Mouse (Mus musculus): ENCODE data around the gene Pepd. TPM values are rescaled to one million over a fixed set of nuclear protein-coding genes. Genes with fewer than 3 reads are reported as not detected.
A peak's percentile ranks its signal among the peaks of the same experiment; 100 is the strongest.

Pepd gene
- polyA plus RNA-seq, 1 experiment from 2014 or later = 65.6 TPM

DNA sequence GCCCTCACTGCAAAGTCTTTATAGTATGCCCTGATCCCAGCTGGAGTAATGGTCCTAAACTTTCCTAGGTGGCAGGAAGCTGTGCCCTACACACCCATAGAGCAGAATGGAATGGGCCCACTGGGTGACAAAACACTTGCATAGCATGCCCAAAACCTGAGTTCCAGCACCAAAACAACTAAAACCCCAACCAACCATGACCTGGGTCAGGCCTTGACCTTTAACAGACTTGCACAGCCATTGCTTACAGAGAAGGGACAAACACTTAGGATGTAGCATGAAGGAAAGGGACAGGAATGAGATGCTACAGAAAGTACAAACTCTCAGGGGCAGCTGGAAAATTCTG is 130.0 kb downstream of the Pepd start:
- ATAC-seq (ENCODE audit: insufficient number of reproducible peaks, insufficient read depth, low FRiP score, low TSS enrichment, low read depth) = no peak
- Histone ChIP-seq H3K27ac (no peak overlapping the region), H3K27me3 (no peaks in the 10 kb centered on the region), H3K36me3 (peaks cover 90% of the 10 kb centered on the region), H3K9me3 (no peaks in the 10 kb centered on the region), H3K4me1 (replicated peaks) (peaks cover 13% of the 10 kb centered on the region), H3K9ac (replicated peaks) (no peak overlapping the region), H3K4me3 (replicated peaks) (no peak overlapping the region), H3K4me2 (no peak overlapping the region)

DNA sequence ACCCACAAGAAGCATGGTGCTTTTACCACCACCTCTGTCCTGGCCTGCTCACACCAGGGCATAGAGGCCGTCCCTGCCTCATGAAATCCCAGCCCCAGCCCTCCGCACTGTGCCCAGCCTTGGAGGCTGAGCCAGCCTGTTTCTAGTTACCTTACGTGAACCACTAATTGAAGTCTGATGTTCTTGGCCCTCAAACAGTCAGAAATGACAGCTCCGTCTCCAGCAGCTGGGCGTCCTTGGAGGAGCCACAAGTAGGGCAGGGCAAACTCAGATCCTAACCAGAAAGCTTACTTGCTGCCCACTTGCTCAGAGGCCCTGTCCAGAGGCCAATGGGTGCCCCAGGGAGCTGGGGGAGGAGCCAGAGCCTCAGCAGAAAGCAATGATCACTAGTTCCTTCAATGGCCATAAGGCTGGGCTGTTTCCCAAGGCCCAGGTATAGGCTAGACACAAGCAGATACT is 130.6 kb downstream of the Pepd start:
- 28% methylated on average over 5 of the region's 5 CpGs for WGBS
- no peak overlapping the region for H3K4me3 ChIP-seq (replicated peaks)
- H3K27me3 ChIP-seq = no peaks in the 10 kb centered on the region
- H3K4me2 ChIP-seq = no peak overlapping the region
- H3K9ac ChIP-seq (replicated peaks) = no peak overlapping the region
- no peaks in the 10 kb centered on the region for H3K9me3 ChIP-seq
- H3K4me1 ChIP-seq (replicated peaks) = peaks cover 13% of the 10 kb centered on the region
- no peak overlapping the region for H3K27ac ChIP-seq
- H3K36me3 ChIP-seq = peaks cover 89% of the 10 kb centered on the region
- ATAC-seq (ENCODE audit: insufficient number of reproducible peaks, insufficient read depth, low FRiP score, low TSS enrichment, low read depth) = 0 out of 2 replicates have a peak, but pooled peaks have one; percentile 59

DNA sequence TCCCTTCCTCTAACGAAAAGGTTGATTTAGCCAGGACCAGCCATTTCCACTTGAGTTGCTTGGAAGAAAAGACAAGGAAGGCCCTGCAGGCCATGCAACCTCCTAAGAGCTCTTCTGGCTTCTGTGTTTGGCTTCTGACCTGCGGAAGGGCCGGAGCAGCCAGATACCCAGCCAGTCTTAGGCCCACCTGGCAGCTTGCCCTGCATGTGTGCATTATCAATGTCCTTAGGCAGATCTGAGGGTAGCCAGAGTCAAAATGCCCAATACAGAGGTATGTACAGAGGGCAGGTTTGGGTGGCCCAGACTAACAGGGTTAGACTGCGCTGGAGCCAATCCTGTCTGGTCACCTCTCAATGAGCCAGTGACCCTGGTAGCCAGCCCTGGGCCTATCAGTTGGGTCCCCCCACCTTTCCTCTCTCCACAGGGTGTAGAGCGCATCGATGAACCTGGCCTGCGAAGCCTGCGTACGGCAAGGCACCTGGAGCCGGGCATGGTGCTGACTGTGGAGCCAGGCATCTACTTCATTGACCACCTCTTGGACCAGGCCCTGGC is 131.2 kb downstream of the Pepd start:
- 96% methylated on average over 10 of the region's 10 CpGs for WGBS

DNA sequence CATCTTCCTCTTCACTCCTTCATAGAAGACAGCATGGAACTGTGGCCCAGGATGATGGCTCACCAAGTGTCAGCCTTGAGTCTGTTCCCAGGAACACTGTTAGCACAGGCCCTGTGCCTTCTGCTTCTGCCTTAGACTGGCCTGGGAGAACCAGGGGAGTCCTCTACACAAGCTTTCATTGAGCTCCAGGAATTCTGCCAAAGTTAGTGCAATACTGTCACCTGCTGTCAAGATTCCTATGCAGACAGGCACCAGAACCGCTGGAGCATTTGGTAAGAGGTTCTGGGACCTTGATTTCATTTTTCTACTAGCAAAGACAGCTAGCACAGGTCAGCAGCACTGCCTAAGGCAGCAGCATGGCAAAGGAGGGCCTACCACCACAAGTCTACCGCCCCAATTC is 132.5 kb downstream of the Pepd start:
- no peaks in the 10 kb centered on the region for H3K9me3 ChIP-seq
- no peak overlapping the region for H3K27ac ChIP-seq
- peaks cover 80% of the 10 kb centered on the region for H3K36me3 ChIP-seq
- H3K27me3 ChIP-seq = no peaks in the 10 kb centered on the region
- no peak overlapping the region for H3K9ac ChIP-seq (replicated peaks)
- H3K4me2 ChIP-seq = no peak overlapping the region
- ATAC-seq (ENCODE audit: insufficient number of reproducible peaks, insufficient read depth, low FRiP score, low TSS enrichment, low read depth) = no peak
- no peak overlapping the region for H3K4me3 ChIP-seq (replicated peaks)
- 81% methylated on average over 2 of the region's 2 CpGs for WGBS
- peaks cover 13% of the 10 kb centered on the region for H3K4me1 ChIP-seq (replicated peaks)

More for the DNA sequence above, 131.2 kb downstream of the Pepd start:
- H3K9me3 ChIP-seq = no peaks in the 10 kb centered on the region
- no peak overlapping the region for H3K9ac ChIP-seq (replicated peaks)
- H3K27ac ChIP-seq = no peak overlapping the region
- H3K27me3 ChIP-seq = no peaks in the 10 kb centered on the region
- no peak overlapping the region for H3K4me3 ChIP-seq (replicated peaks)
- H3K36me3 ChIP-seq = peaks cover 84% of the 10 kb centered on the region
- peaks cover 13% of the 10 kb centered on the region for H3K4me1 ChIP-seq (replicated peaks)
- no peak for ATAC-seq (ENCODE audit: insufficient number of reproducible peaks, insufficient read depth, low FRiP score, low TSS enrichment, low read depth)
- H3K4me2 ChIP-seq = no peak overlapping the region

DNA sequence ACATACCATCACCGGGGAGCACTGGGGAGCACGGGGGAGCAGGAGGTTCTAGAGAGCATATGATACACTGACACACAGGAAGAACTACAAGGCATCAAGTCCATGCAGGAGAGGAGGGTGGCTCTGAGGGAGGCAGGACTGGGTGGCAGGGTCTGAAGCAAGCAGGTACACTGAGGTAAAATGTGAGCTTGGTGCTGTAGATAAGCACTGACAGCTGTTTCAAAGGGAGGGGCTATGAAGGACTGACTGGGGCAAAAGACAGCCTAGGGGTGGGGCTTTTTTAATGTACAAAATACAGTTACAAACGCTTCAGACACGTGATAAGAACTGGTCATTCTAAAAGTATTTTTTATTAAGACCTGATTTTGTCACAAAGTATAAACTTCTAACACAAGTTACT is 133.9 kb downstream of the Pepd start:
- H3K36me3 ChIP-seq = peaks cover 80% of the 10 kb centered on the region
- WGBS = 99% methylated on average over 4 of the region's 4 CpGs
- peaks cover 13% of the 10 kb centered on the region for H3K4me1 ChIP-seq (replicated peaks)
- no peak overlapping the region for H3K9ac ChIP-seq (replicated peaks)
- H3K4me3 ChIP-seq (replicated peaks) = no peak overlapping the region
- no peaks in the 10 kb centered on the region for H3K27me3 ChIP-seq
- H3K27ac ChIP-seq = no peak overlapping the region
- ATAC-seq (ENCODE audit: insufficient number of reproducible peaks, insufficient read depth, low FRiP score, low TSS enrichment, low read depth) = no peak
- H3K9me3 ChIP-seq = no peaks in the 10 kb centered on the region
- H3K4me2 ChIP-seq = no peak overlapping the region

DNA sequence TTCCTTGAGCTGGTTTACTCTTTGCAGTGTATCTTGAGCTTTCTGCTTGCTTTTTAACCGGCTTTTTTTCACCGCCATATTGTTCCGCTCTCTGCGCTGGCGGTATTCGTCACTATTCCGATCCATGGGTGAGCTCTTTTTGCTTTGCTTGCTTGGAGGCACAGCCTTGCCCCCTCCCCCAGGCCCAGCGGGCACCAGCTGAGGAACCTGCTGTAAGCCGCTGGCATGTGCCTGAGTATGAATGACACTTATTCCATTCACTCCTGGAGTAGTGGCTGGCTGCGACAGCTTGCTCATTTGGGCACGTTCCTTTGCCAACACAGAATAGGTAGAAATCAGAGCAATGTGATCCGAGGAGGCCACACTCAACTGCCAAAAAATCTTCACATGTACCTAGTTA is 138.4 kb downstream of the Pepd start:
- H3K36me3 ChIP-seq = peaks cover 41% of the 10 kb centered on the region
- H3K27ac ChIP-seq = no peak overlapping the region
- H3K4me1 ChIP-seq (replicated peaks) = peaks cover 11% of the 10 kb centered on the region
- no peak overlapping the region for H3K4me3 ChIP-seq (replicated peaks)
- no peak overlapping the region for H3K4me2 ChIP-seq
- 96% methylated on average over 12 of the region's 12 CpGs for WGBS
- H3K9ac ChIP-seq (replicated peaks) = no peak overlapping the region
- no peak for ATAC-seq (ENCODE audit: insufficient number of reproducible peaks, insufficient read depth, low FRiP score, low TSS enrichment, low read depth)
- no peaks in the 10 kb centered on the region for H3K27me3 ChIP-seq
- no peaks in the 10 kb centered on the region for H3K9me3 ChIP-seq

DNA sequence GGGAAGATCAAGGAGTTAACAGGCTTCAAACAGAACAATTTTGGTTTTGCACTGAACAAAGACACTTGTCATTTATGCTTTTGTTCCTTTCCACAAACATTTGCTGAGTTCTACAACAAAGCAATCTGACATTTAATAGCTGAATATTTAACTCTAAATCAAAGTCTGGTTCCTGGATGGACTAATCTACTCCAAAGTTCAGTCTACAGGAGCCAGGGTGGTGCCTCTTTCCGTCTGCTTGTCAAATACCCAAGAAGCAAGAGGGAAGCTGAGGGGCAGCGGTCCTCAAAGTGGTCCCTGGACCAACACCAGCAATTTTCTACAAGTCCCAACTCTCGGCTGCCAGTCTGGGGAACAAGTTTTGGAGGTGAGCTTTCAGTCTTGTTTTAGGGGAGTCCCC is 141.0 kb downstream of the Pepd start:
- Histone ChIP-seq H3K9ac (replicated peaks) (no peak overlapping the region), H3K4me3 (replicated peaks) (no peak overlapping the region), H3K4me1 (replicated peaks) (peaks cover 11% of the 10 kb centered on the region), H3K27ac (no peak overlapping the region), H3K27me3 (no peaks in the 10 kb centered on the region), H3K36me3 (peaks cover 20% of the 10 kb centered on the region), H3K4me2 (no peak overlapping the region), H3K9me3 (no peaks in the 10 kb centered on the region)
- 94% methylated on average over 3 of the region's 3 CpGs for WGBS
- no peak for ATAC-seq (ENCODE audit: insufficient number of reproducible peaks, insufficient read depth, low FRiP score, low TSS enrichment, low read depth)

DNA sequence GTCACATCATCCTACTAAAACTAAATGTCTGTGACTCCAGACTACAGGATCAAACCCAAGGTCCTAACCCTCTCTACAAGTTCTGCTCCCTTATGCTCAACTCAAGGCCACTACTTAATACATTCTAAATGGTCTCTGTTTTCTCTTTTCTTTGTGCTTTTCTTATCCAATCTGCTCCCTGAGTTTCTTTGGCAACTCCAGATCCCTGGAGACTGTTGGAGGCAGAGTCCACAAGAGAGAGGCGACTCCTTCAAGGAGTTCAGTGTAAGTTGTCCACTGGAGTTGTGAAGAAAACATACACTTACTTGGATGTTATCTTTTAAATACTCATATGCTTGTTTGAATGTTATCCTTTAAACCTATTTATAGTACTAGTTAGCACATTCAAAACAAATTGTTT is 142.1 kb downstream of the Pepd start:
- no peak overlapping the region for H3K9ac ChIP-seq (replicated peaks)
- H3K4me2 ChIP-seq = peak overlapping the region; percentile 73; the same call in 1 of the 2 replicates
- no peaks in the 10 kb centered on the region for H3K9me3 ChIP-seq
- no peak for ATAC-seq (ENCODE audit: insufficient number of reproducible peaks, insufficient read depth, low FRiP score, low TSS enrichment, low read depth)
- H3K4me1 ChIP-seq (replicated peaks) = peaks cover 11% of the 10 kb centered on the region
- no peaks in the 10 kb centered on the region for H3K27me3 ChIP-seq
- WGBS = 95% methylated on average over 1 of the region's 1 CpGs
- no peak overlapping the region for H3K4me3 ChIP-seq (replicated peaks)
- H3K27ac ChIP-seq = no peak overlapping the region
- H3K36me3 ChIP-seq = peaks cover 16% of the 10 kb centered on the region

DNA sequence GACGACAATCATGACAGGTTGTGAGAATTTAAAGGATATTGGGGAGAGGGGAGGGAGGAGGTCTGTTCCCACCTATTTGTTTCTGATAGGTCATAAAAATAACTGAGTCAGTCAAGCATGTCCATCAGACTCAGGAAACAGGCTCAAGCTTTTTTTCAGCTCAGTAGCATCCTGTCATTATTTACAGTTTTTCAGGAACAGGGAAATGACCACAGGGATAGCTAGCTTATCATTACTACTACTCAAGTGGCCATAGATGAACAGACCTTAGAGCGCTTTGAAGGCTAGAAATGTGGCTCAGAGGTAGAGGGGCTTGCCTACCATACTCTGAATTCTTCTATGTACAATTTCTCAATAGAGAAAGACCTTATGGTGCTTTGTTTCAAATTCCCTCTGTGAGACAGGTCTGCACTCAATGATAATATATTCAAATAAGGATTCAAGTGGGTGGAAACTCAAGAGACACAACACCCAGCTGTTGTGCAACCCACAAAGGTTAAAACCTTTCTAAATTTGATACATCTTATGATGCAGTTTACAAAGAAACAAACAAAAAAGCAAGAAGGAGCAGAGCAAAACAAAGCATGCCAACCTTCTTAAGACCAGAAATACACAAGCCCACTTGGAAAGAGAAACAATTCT is 142.9 kb downstream of the Pepd start:
- Histone ChIP-seq H3K4me2 (peak overlapping the region; percentile 73), H3K4me1 (replicated peaks) (peaks cover 11% of the 10 kb centered on the region), H3K27ac (peak overlapping the region; percentile 91), H3K9ac (replicated peaks) (peak overlapping the region; percentile 98), H3K4me3 (replicated peaks) (peak overlapping the region; percentile 97), H3K27me3 (no peaks in the 10 kb centered on the region), H3K9me3 (no peaks in the 10 kb centered on the region), H3K36me3 (peaks cover 10% of the 10 kb centered on the region)
- ATAC-seq (ENCODE audit: insufficient number of reproducible peaks, insufficient read depth, low FRiP score, low TSS enrichment, low read depth) = no peak
- 56% methylated on average over 2 of the region's 2 CpGs for whole genome bisulfite sequencing

DNA sequence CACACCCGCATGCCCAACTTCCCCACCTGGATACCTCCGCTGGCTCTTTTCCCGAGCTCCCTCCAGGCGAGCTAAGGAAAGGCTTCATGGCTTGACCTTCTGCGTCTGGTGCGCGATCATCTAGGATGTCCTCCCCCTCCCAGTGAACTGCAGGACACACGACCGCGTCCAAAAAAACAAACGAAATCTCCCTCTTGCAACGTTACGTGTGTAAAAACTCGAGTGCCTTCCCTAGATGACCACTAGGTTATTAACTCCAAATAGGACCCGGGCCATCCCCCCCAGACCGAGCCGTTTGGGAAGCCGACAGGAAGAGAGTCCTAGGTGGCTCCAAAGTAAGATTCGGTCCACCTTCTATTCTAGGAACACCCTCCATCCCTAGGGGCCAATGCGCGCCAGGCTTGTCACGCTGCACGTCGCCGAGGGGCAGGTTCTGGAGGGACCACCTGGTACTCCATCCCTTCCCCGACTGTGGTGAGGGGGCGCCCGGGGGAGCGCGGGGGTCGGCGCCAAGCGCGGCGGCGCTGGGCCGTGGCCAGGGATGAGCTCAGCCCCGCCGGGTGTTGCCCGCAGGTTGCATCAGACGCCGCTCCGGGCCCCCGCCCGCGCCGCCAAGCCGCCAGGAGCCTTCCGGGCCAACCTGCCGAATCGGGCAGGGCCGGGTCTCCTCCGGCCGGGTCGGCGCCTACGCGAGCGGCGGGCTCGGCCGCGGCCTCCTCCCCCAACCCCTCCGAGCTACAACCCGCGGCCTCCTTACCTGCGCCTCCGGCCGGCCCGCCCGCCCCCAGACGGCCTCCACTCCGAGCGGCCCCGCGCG is 143.6 kb downstream of the Pepd start:
- peak overlapping the region; percentile 98 for H3K9ac ChIP-seq (replicated peaks)
- H3K27me3 ChIP-seq = no peaks in the 10 kb centered on the region
- H3K4me3 ChIP-seq (replicated peaks) = peak overlapping the region; percentile 97
- H3K4me2 ChIP-seq = peak overlapping the region; percentile 73
- ATAC-seq (ENCODE audit: insufficient number of reproducible peaks, insufficient read depth, low FRiP score, low TSS enrichment, low read depth) = peak; percentile 83
- no peaks in the 10 kb centered on the region for H3K9me3 ChIP-seq
- H3K36me3 ChIP-seq = 0 out of 2 replicates have a peak, but pooled peaks cover 3% of the 10 kb centered on the region
- H3K4me1 ChIP-seq (replicated peaks) = peaks cover 11% of the 10 kb centered on the region
- WGBS = under 1% methylated on average over 70 of the region's 77 CpGs
- H3K27ac ChIP-seq = peak overlapping the region; percentile 91

DNA sequence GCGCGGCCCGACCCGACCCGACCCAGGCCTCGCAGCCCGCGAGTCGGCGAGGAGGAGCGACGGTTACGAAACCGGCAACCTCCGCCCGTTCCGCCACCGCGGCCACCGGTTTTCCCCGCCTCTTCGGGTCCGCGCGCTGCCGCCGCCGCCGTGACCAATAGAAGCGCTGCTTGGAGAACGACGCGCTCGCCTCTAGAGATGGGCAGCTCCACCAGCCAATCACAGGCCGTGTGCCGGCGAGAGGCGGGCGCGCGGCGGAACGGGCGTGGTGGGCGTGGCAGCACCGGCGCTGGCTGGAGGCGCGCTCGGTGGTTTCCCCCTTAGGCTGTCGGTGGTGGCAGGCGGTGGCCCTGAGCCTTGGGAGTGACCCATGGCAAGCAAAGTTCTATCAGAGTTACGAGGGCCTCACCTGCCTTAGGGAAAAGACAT is 144.3 kb downstream of the Pepd start, which contains the start of gene Cebpg:
Gene Cebpg, minus strand, starts transcription at position 138 of the 429 bp plus-strand sequence.
- WGBS = under 1% methylated on average over 52 of the region's 53 CpGs

More for the DNA sequence above, 144.3 kb downstream of the Pepd start, which contains the start of gene Cebpg:
- Histone ChIP-seq H3K36me3 (no peaks in the 10 kb centered on the region), H3K27me3 (no peaks in the 10 kb centered on the region), H3K9me3 (no peaks in the 10 kb centered on the region), H3K4me3 (replicated peaks) (peak within 1 kb of the TSS; percentile 97), H3K4me2 (peak within 1 kb of the TSS; percentile 73), H3K9ac (replicated peaks) (peak within 1 kb of the TSS; percentile 98), H3K4me1 (replicated peaks) (peaks cover 11% of the 10 kb centered on the region), H3K27ac (peak within 1 kb of the TSS; percentile 91)
- peak; percentile 96 for ATAC-seq (ENCODE audit: insufficient number of reproducible peaks, insufficient read depth, low FRiP score, low TSS enrichment, low read depth)

Data from limb, embryonic 12.5 days (tissue).